Mouse (Mus musculus) midbrain, embryonic 11.5 days (tissue): ENCODE measurements around the gene Bach2. TPM values are rescaled to one million over a fixed set of nuclear protein-coding genes. Genes with fewer than 3 reads are reported as not detected.

Source experiments
- ATAC-seq: fragments of 200-750 bp; cut with Nextera tagmentation; 2 replicates; pipeline ENCODE4 v1.8.0; 2017; ENCODE audit warnings: moderate TSS enrichment, moderate library complexity; ENCODE audit not compliant: low FRiP score
- DNase-seq: peaks from one replicate; pipeline ENCODE4 v3.0.0; 2015; ENCODE audit warnings: low spot score; ENCODE audit errors: missing footprints
- H3K27ac ChIP-seq: fragments of 300-500 bp; sonication (generic); 2 replicates; pipeline ENCODE4 v1.5.1; 2014; ENCODE audit warnings: low read depth, low read length
- H3K27me3 ChIP-seq: fragments of 300-500 bp; sonication (generic); 2 replicates; pipeline ENCODE4 v1.6.1; 2014; ENCODE audit warnings: mild to moderate bottlenecking, low read length, moderate library complexity, mixed read lengths; ENCODE audit not compliant: control insufficient read depth, insufficient read depth
- H3K36me3 ChIP-seq: fragments of 300-500 bp; sonication (generic); 2 replicates; pipeline ENCODE4 v1.6.1; 2014; ENCODE audit warnings: mild to moderate bottlenecking, low read length, moderate library complexity, mixed read lengths; ENCODE audit not compliant: control insufficient read depth, insufficient read depth
- H3K4me1 ChIP-seq: fragments of 300-500 bp; sonication (generic); 2 replicates; pipeline ENCODE4 v1.6.1; 2014; ENCODE audit warnings: low read length; ENCODE audit not compliant: control insufficient read depth, insufficient read depth
- H3K4me2 ChIP-seq: fragments of 300-500 bp; sonication (generic); 2 replicates; pipeline ENCODE4 v1.6.1; 2014; ENCODE audit warnings: mild to moderate bottlenecking, moderate library complexity
- H3K4me3 ChIP-seq: fragments of 300-500 bp; sonication (generic); 2 replicates; pipeline ENCODE4 v1.5.1; 2014; ENCODE audit warnings: low read depth, low read length
- H3K9ac ChIP-seq: fragments of 300-500 bp; sonication (generic); 2 replicates; pipeline ENCODE4 v1.6.1; 2014; ENCODE audit warnings: low read length
- H3K9me3 ChIP-seq: fragments of 300-500 bp; sonication (generic); 2 replicates; pipeline ENCODE4 v1.6.1; 2016; ENCODE audit warnings: low read length; ENCODE audit not compliant: control insufficient read depth
- WGBS: fragments of 180-500 bp; shearing (Covaris S2); extraction: QIAGEN DNeasy Blood & Tissue Kit; methylation state at CpG from one replicate; pipeline ENCODE4 v1.1.7; 2014; 5-methylcytosine and 5-hydroxymethylcytosine counted together
- polyA plus RNA-seq: library from polyadenylated mRNA; unstranded; fragments of >200 nt; fragmentation: Nextera tagmentation; extraction: Ambion mirVana; gene quantifications from 2 replicates; pipeline ENCODE4 v1.2.1, GENCODE M21; 2014

Bach2 gene
- polyA plus RNA-seq, 1 experiment from 2014 or later, result 13.2 TPM

- Histone ChIP-seq H3K4me3 (no peak overlapping the region), H3K9ac (no peak overlapping the region), H3K4me2 (no peak overlapping the region), H3K4me1 (no peaks in the 10 kb centered on the region), H3K9me3 (no peaks in the 10 kb centered on the region), H3K27ac (no peak overlapping the region), H3K27me3 (no peaks in the 10 kb centered on the region), H3K36me3 (no peaks in the 10 kb centered on the region)
- 95% methylated on average over 3 of the region's 3 CpGs for WGBS
- no peak for ATAC-seq
- DNase-seq, result peak; percentile 57
Measured at GRCm38 (mm10) chr4:32447850-32448249, 209.2 kb downstream of the Bach2 start.

- Histone ChIP-seq H3K36me3 (no peaks in the 10 kb centered on the region), H3K9me3 (no peaks in the 10 kb centered on the region), H3K27me3 (no peaks in the 10 kb centered on the region), H3K27ac (no peak overlapping the region), H3K4me2 (no peak overlapping the region), H3K4me3 (no peak overlapping the region), H3K9ac (no peak overlapping the region), H3K4me1 (no peaks in the 10 kb centered on the region)
- DNase-seq (no peak), ATAC-seq (no peak)
- WGBS, result 92% methylated on average over 7 of the region's 7 CpGs
Measured at GRCm38 (mm10) chr4:32461986-32462385, 223.4 kb downstream of the Bach2 start.

GRCm38 (mm10) chr4:32463065-32463464, 224.5 kb downstream of the Bach2 start:
- Histone ChIP-seq H3K36me3 (no peaks in the 10 kb centered on the region), H3K27ac (no peak overlapping the region), H3K27me3 (no peaks in the 10 kb centered on the region), H3K4me1 (no peaks in the 10 kb centered on the region), H3K4me3 (no peak overlapping the region), H3K9ac (no peak overlapping the region), H3K9me3 (no peaks in the 10 kb centered on the region), H3K4me2 (no peak overlapping the region)
- 90% methylated on average over 6 of the region's 6 CpGs for WGBS
- DNase-seq (peak; percentile 10), ATAC-seq (no peak)

- ATAC-seq (no peak), DNase-seq (peak; percentile 45)
- no peaks in the 10 kb centered on the region for H3K36me3 ChIP-seq
- H3K4me1 ChIP-seq, result no peaks in the 10 kb centered on the region
- H3K4me3 ChIP-seq, result no peak overlapping the region
- no peaks in the 10 kb centered on the region for H3K27me3 ChIP-seq
- H3K9ac ChIP-seq, result no peak overlapping the region
- H3K27ac ChIP-seq, result no peak overlapping the region
- no peak overlapping the region for H3K4me2 ChIP-seq
- WGBS, result 85% methylated on average over 6 of the region's 6 CpGs
- H3K9me3 ChIP-seq, result peaks cover 3% of the 10 kb centered on the region
Measured at GRCm38 (mm10) chr4:32464540-32464939, 225.9 kb downstream of the Bach2 start.

GRCm38 (mm10) chr4:32466031-32466430, 227.4 kb downstream of the Bach2 start:
- no peak for ATAC-seq
- Histone ChIP-seq H3K36me3 (no peaks in the 10 kb centered on the region), H3K4me2 (no peak overlapping the region), H3K27ac (no peak overlapping the region), H3K9me3 (peaks cover 6% of the 10 kb centered on the region), H3K9ac (no peak overlapping the region), H3K4me1 (no peaks in the 10 kb centered on the region), H3K4me3 (no peak overlapping the region), H3K27me3 (no peaks in the 10 kb centered on the region)
- no peak for DNase-seq
- 87% methylated on average over 8 of the region's 8 CpGs for WGBS

- no peak overlapping the region for H3K9ac ChIP-seq
- peak; percentile 61 for ATAC-seq
- H3K36me3 ChIP-seq, result no peaks in the 10 kb centered on the region
- no peak overlapping the region for H3K4me3 ChIP-seq
- H3K4me1 ChIP-seq, result peaks cover 50% of the 10 kb centered on the region
- 14% methylated on average over 6 of the region's 6 CpGs for WGBS
- H3K27ac ChIP-seq, result peak overlapping the region; percentile 77
- DNase-seq, result peak; percentile 94
- H3K4me2 ChIP-seq, result peak overlapping the region; percentile 11; the same call in 1 of the 2 replicates
- no peaks in the 10 kb centered on the region for H3K27me3 ChIP-seq
- peaks cover 2% of the 10 kb centered on the region; the same call in 1 of the 2 replicates for H3K9me3 ChIP-seq
Measured at GRCm38 (mm10) chr4:32477977-32478660, 239.5 kb downstream of the Bach2 start.

- no peaks in the 10 kb centered on the region for H3K27me3 ChIP-seq
- no peaks in the 10 kb centered on the region for H3K36me3 ChIP-seq
- H3K27ac ChIP-seq, result peak overlapping the region; percentile 77
- ATAC-seq (no peak), DNase-seq (peak; percentile 87)
- 7% methylated on average over 3 of the region's 3 CpGs for WGBS
- peaks cover 2% of the 10 kb centered on the region; the same call in 1 of the 2 replicates for H3K9me3 ChIP-seq
- H3K4me1 ChIP-seq, result peaks cover 53% of the 10 kb centered on the region
- H3K4me3 ChIP-seq, result no peak overlapping the region
- no peak overlapping the region for H3K4me2 ChIP-seq
- no peak overlapping the region for H3K9ac ChIP-seq
Measured at GRCm38 (mm10) chr4:32479231-32479630, 240.6 kb downstream of the Bach2 start.

- peak overlapping the region; percentile 5; the same call in 1 of the 2 replicates for H3K4me2 ChIP-seq
- no peaks in the 10 kb centered on the region for H3K36me3 ChIP-seq
- no peaks in the 10 kb centered on the region for H3K27me3 ChIP-seq
- 45% methylated on average over 16 of the region's 16 CpGs for WGBS
- peaks cover 53% of the 10 kb centered on the region for H3K4me1 ChIP-seq
- ATAC-seq (peak; percentile 79), DNase-seq (peak; percentile 91)
- H3K9me3 ChIP-seq, result peaks cover under 1% of the 10 kb centered on the region; the same call in 1 of the 2 replicates
- H3K4me3 ChIP-seq, result no peak overlapping the region
- no peak overlapping the region for H3K9ac ChIP-seq
- peak overlapping the region; percentile 77 for H3K27ac ChIP-seq
Measured at GRCm38 (mm10) chr4:32479801-32480700, 241.4 kb downstream of the Bach2 start.
